Mouse (Mus musculus): Measurements from ENCODE around the gene Ipo9. TPM values are rescaled to one million over a fixed set of nuclear protein-coding genes. Genes with fewer than 3 reads are reported as not detected.

The Ipo9 gene
- polyA plus RNA-seq, 1 experiment = 61.5 TPM

DNA sequence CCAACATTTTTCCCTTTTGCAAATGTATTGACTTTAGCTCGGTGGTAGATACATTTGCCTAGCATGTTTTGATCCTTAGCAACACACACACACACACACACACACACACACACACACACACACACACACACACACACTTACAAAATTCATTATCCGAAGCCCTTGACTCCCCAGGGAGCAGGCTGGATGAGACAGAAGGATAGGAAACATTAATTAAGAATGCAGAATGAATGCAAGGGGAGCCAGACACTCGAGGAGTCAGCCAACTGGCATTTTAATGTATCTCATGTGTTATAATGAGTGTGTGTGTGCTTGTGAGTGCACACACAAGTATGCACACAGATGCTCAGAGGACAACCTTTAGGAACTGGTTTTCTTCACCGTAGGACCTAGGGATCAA lies 68.8 kb downstream of the Ipo9 start:
- Histone ChIP-seq H3ac (ENCODE audit: control insufficient read depth, insufficient read length, low read depth) (no peak overlapping the region), H3K79me3 (ENCODE audit: low read depth) (no peaks in the 10 kb centered on the region), H3K4me3 (ENCODE audit: insufficient read depth, poor library complexity, severe bottlenecking) (no peak overlapping the region), H3K27me3 (ENCODE audit: control insufficient read depth, insufficient read depth, insufficient read length) (no peaks in the 10 kb centered on the region), H3K79me2 (ENCODE audit: control insufficient read depth, insufficient read depth) (no peaks in the 10 kb centered on the region), H3K36me3 (ENCODE audit: control insufficient read depth, insufficient read depth) (no peaks in the 10 kb centered on the region)
- no peak for TF ChIP-seq MAX (IDR thresholded peaks at IDR 0.05)
- TF ChIP-seq MYOG (IDR thresholded peaks at IDR 0.05; ENCODE audit: control insufficient read depth, extremely low read depth, insufficient read length) = no peak
- no peak for TF ChIP-seq CTCF (IDR thresholded peaks at IDR 0.05; ENCODE audit: control insufficient read depth, insufficient read depth, insufficient read length)
- no peak for TF ChIP-seq FOSL1 (IDR thresholded peaks at IDR 0.05; ENCODE audit: insufficient read depth, low read length, poor library complexity, severe bottlenecking)
- TF ChIP-seq USF1 (IDR thresholded peaks at IDR 0.05; ENCODE audit: low read depth) = no peak
- TF ChIP-seq CEBPB (IDR thresholded peaks at IDR 0.05; ENCODE audit: low read depth) = no peak
- no peak for TF ChIP-seq MYOD1 (IDR thresholded peaks at IDR 0.05; ENCODE audit: control insufficient read depth, insufficient read length, low read depth)

DNA sequence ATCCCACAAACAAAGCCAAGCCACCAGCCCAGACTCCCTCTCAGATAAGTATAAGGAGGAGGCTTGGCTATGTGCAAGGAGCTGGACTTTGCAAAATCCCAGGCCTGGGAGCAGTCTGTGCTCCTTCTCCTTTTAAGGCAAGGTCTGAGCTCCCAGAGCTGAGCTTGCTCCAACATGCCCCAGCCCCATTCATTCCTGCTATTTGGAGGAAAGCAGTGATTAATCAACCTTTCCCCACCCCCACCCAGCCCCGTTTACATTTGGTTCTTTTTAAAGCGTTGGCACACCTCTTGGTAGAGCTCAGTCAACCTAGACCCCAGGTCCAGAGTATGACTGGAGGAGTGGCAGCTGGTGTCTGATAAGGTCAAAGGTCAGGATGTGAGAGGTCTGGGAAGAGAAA lies 71.2 kb downstream of the Ipo9 start:
- Histone ChIP-seq H3K4me3 (ENCODE audit: insufficient read depth, poor library complexity, severe bottlenecking) (no peak overlapping the region), H3K27me3 (ENCODE audit: control insufficient read depth, insufficient read depth, insufficient read length) (no peaks in the 10 kb centered on the region), H3K36me3 (ENCODE audit: control insufficient read depth, insufficient read depth) (no peaks in the 10 kb centered on the region), H3K79me3 (ENCODE audit: low read depth) (no peaks in the 10 kb centered on the region), H3K79me2 (ENCODE audit: control insufficient read depth, insufficient read depth) (no peaks in the 10 kb centered on the region), H3ac (ENCODE audit: control insufficient read depth, insufficient read length, low read depth) (no peak overlapping the region)
- TF ChIP-seq USF1 (IDR thresholded peaks at IDR 0.05; ENCODE audit: low read depth) = no peak
- no peak for TF ChIP-seq MYOD1 (IDR thresholded peaks at IDR 0.05; ENCODE audit: control insufficient read depth, insufficient read length, low read depth)
- no peak for TF ChIP-seq MAX (IDR thresholded peaks at IDR 0.05)
- TF ChIP-seq CTCF (IDR thresholded peaks at IDR 0.05; ENCODE audit: control insufficient read depth, insufficient read depth, insufficient read length) = no peak
- no peak for TF ChIP-seq FOSL1 (IDR thresholded peaks at IDR 0.05; ENCODE audit: insufficient read depth, low read length, poor library complexity, severe bottlenecking)
- no peak for TF ChIP-seq MYOG (IDR thresholded peaks at IDR 0.05; ENCODE audit: control insufficient read depth, extremely low read depth, insufficient read length)
- no peak for TF ChIP-seq CEBPB (IDR thresholded peaks at IDR 0.05; ENCODE audit: low read depth)

GRCm38 (mm10) chr1:135351953-135352352 lies 78.3 kb downstream of the Ipo9 start:
- no peaks in the 10 kb centered on the region for H3K79me3 ChIP-seq (ENCODE audit: low read depth)
- no peaks in the 10 kb centered on the region for H3K79me2 ChIP-seq (ENCODE audit: control insufficient read depth, insufficient read depth)
- H3K4me3 ChIP-seq (ENCODE audit: insufficient read depth, poor library complexity, severe bottlenecking) = no peak overlapping the region

DNA sequence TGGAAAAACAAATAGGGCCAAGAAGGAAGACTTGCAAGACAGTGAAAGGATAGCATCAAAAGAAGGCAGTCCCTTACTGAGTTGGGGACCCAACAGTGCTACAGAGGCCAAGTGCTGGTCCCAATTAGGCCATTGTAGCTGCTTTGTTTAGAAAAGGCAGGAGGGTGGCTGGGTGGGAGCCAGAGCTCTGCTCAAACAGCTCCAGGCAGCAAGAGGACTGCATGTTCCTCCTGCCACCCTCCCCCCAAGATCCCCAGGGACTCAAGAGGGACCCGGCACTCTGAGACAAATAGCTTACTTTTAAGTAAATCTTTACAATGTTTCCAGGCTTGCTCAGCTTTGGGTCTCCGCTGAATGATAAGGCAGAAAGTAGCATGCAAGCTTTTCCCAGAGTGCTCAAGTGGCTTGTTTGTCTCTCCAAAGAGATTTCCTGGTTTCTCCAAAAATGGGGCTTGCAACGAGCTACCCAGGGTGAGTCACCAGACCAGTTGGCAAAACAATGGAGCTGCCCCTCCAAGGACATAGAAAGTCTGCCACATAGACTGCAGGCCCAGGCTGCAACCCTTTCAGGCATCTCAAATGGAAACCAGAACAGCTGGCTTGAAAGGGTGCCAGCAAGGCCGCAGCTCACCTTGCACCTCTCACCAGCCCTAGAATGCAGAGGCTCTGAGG lies 82.7 kb downstream of the Ipo9 start:
- Histone ChIP-seq H3K79me3 (ENCODE audit: low read depth) (no peaks in the 10 kb centered on the region), H3K27me3 (ENCODE audit: control insufficient read depth, insufficient read depth, insufficient read length) (no peaks in the 10 kb centered on the region), H3ac (ENCODE audit: control insufficient read depth, insufficient read length, low read depth) (no peak overlapping the region), H3K4me3 (ENCODE audit: insufficient read depth, poor library complexity, severe bottlenecking) (no peak overlapping the region), H3K36me3 (ENCODE audit: control insufficient read depth, insufficient read depth) (no peaks in the 10 kb centered on the region), H3K79me2 (ENCODE audit: control insufficient read depth, insufficient read depth) (no peaks in the 10 kb centered on the region)
- TF ChIP-seq USF1 (IDR thresholded peaks at IDR 0.05; ENCODE audit: low read depth) = no peak
- no peak for TF ChIP-seq MYOG (IDR thresholded peaks at IDR 0.05; ENCODE audit: control insufficient read depth, extremely low read depth, insufficient read length)
- no peak for TF ChIP-seq CEBPB (IDR thresholded peaks at IDR 0.05; ENCODE audit: low read depth)
- TF ChIP-seq CTCF (IDR thresholded peaks at IDR 0.05; ENCODE audit: control insufficient read depth, insufficient read depth, insufficient read length) = no peak
- TF ChIP-seq FOSL1 (IDR thresholded peaks at IDR 0.05; ENCODE audit: insufficient read depth, low read length, poor library complexity, severe bottlenecking) = no peak
- no peak for TF ChIP-seq MYOD1 (IDR thresholded peaks at IDR 0.05; ENCODE audit: control insufficient read depth, insufficient read length, low read depth)
- TF ChIP-seq MAX (IDR thresholded peaks at IDR 0.05) = no peak

More at GRCm38 (mm10) chr1:135351953-135352352, 78.3 kb downstream of the Ipo9 start:
- H3K27me3 ChIP-seq (ENCODE audit: control insufficient read depth, insufficient read depth, insufficient read length) = no peaks in the 10 kb centered on the region
- no peak overlapping the region for H3ac ChIP-seq (ENCODE audit: control insufficient read depth, insufficient read length, low read depth)
- no peak for TF ChIP-seq FOSL1 (IDR thresholded peaks at IDR 0.05; ENCODE audit: insufficient read depth, low read length, poor library complexity, severe bottlenecking)
- no peak for TF ChIP-seq USF1 (IDR thresholded peaks at IDR 0.05; ENCODE audit: low read depth)
- no peak for TF ChIP-seq MYOD1 (IDR thresholded peaks at IDR 0.05; ENCODE audit: control insufficient read depth, insufficient read length, low read depth)
- TF ChIP-seq CEBPB (IDR thresholded peaks at IDR 0.05; ENCODE audit: low read depth) = no peak
- TF ChIP-seq MAX (IDR thresholded peaks at IDR 0.05) = no peak
- TF ChIP-seq CTCF (IDR thresholded peaks at IDR 0.05; ENCODE audit: control insufficient read depth, insufficient read depth, insufficient read length) = no peak
- no peak for TF ChIP-seq MYOG (IDR thresholded peaks at IDR 0.05; ENCODE audit: control insufficient read depth, extremely low read depth, insufficient read length)
- H3K36me3 ChIP-seq (ENCODE audit: control insufficient read depth, insufficient read depth) = no peaks in the 10 kb centered on the region

GRCm38 (mm10) chr1:135346891-135347290 lies 83.4 kb downstream of the Ipo9 start:
- Histone ChIP-seq H3K79me3 (ENCODE audit: low read depth) (no peaks in the 10 kb centered on the region), H3K27me3 (ENCODE audit: control insufficient read depth, insufficient read depth, insufficient read length) (no peaks in the 10 kb centered on the region), H3K4me3 (ENCODE audit: insufficient read depth, poor library complexity, severe bottlenecking) (no peak overlapping the region), H3K79me2 (ENCODE audit: control insufficient read depth, insufficient read depth) (no peaks in the 10 kb centered on the region), H3ac (ENCODE audit: control insufficient read depth, insufficient read length, low read depth) (no peak overlapping the region), H3K36me3 (ENCODE audit: control insufficient read depth, insufficient read depth) (no peaks in the 10 kb centered on the region)
- TF ChIP-seq MYOD1 (IDR thresholded peaks at IDR 0.05; ENCODE audit: control insufficient read depth, insufficient read length, low read depth) (peak; percentile 94), CTCF (IDR thresholded peaks at IDR 0.05; ENCODE audit: control insufficient read depth, insufficient read depth, insufficient read length) (no peak)

DNA sequence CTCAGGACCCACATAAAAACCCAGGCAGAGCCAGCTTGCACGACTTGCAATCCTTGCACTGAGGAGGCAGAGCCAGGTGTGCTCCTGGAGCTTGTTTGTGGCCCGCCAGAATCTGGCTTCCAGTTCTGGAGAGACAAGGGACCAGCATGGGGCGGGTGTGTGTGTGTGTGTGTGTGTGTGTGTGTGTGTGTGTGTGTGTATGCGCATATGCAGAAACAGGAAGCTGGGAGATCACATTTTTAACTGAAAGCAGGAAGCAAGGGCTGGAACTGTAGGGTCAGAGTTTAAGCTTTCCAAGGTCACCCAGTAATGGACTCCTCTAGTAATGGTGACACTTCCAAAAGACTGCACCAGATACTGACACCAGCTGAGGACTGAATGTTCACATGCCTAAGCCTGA lies 86.3 kb downstream of the Ipo9 start:
- Histone ChIP-seq H3K4me3 (ENCODE audit: insufficient read depth, poor library complexity, severe bottlenecking) (no peak overlapping the region), H3K27me3 (ENCODE audit: control insufficient read depth, insufficient read depth, insufficient read length) (no peaks in the 10 kb centered on the region), H3K79me2 (ENCODE audit: control insufficient read depth, insufficient read depth) (no peaks in the 10 kb centered on the region), H3K79me3 (ENCODE audit: low read depth) (no peaks in the 10 kb centered on the region), H3ac (ENCODE audit: control insufficient read depth, insufficient read length, low read depth) (no peak overlapping the region), H3K36me3 (ENCODE audit: control insufficient read depth, insufficient read depth) (no peaks in the 10 kb centered on the region)
- no peak for TF ChIP-seq USF1 (IDR thresholded peaks at IDR 0.05; ENCODE audit: low read depth)
- no peak for TF ChIP-seq MYOD1 (IDR thresholded peaks at IDR 0.05; ENCODE audit: control insufficient read depth, insufficient read length, low read depth)
- no peak for TF ChIP-seq CTCF (IDR thresholded peaks at IDR 0.05; ENCODE audit: control insufficient read depth, insufficient read depth, insufficient read length)
- TF ChIP-seq MAX (IDR thresholded peaks at IDR 0.05) = no peak
- no peak for TF ChIP-seq FOSL1 (IDR thresholded peaks at IDR 0.05; ENCODE audit: insufficient read depth, low read length, poor library complexity, severe bottlenecking)
- TF ChIP-seq CEBPB (IDR thresholded peaks at IDR 0.05; ENCODE audit: low read depth) = no peak
- TF ChIP-seq MYOG (IDR thresholded peaks at IDR 0.05; ENCODE audit: control insufficient read depth, extremely low read depth, insufficient read length) = no peak
